ENCODE assay signal across 13 mouse cellular contexts in the genomic region with DNA sequence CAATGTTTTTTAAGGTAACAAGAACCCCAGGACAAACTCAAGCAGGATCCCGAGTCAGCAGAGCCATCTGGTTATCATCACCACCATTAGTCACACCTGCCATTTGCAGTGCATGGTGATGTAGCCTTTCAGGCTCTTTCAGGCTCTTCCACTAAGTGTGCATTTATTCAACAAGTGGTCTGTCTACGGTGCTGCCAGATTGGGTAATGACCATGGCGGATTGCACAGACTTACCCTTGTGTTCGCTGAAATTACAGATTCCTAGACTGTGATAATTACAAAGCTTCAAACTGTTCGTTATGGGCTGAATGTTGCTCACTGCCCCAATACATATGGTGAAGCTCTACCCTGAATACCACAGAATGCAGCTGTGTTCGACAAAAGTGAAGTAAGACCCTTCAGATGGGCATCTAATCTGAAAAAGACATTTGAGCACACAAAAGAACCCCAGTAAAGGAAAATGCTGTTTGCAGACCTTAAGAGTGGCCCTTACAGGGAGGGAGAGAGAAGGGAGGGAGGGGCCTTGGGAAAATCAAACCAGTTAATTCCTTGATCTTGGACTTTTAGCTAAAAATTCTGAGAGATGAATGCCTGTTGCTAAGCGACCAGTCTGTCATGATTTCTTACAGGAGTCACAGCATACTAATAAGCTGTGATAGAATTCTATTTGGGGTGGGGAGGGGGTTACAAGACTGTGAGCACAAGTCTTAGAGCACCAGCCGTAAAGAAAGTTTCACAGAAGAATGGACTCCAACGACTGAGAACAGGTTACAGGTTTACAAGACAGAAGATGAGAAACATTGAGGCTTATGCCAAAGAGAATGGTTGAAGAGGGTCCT.
DNase-seq lines count a peak whose midpoint lies in the region; ATAC-seq lines count a peak whose summit lies in the region.
"Had no signal": no experiment of that assay in that cellular context is flagged by ENCODE, and none has a peak within 500 bp of the region (broad histone marks: within the 10 kb centered on the region; RNA-seq: fewer than 3 reads in every experiment).

No protein-coding gene starts in this region.

- H3K4me1 ChIP-seq in embryonic facial prominence, embryonic 10.5 days, result no peaks in the 10 kb centered on the region
- H3K4me1 ChIP-seq in forebrain, embryonic 10.5 days, result peaks cover 8% of the 10 kb centered on the region
- no peaks in the 10 kb centered on the region for H3K4me1 ChIP-seq in hindbrain, embryonic 15.5 days (replicated peaks)
- no peaks in the 10 kb centered on the region for H3K4me1 ChIP-seq in neural tube, embryonic 11.5 days (ENCODE audit: control insufficient read depth, insufficient read depth, low read length)
- H3K4me1 ChIP-seq: liver, embryonic 15.5 days had no signal

- H3K36me3 ChIP-seq in embryonic facial prominence, embryonic 10.5 days (replicated peaks), result no peaks in the 10 kb centered on the region
- H3K36me3 ChIP-seq in forebrain, embryonic 10.5 days (replicated peaks), result no peaks in the 10 kb centered on the region
- H3K36me3 ChIP-seq in hindbrain, embryonic 15.5 days, result no peaks in the 10 kb centered on the region
- no peaks in the 10 kb centered on the region for H3K36me3 ChIP-seq in neural tube, embryonic 11.5 days (ENCODE audit: control insufficient read depth, insufficient read depth, low read length)
- H3K36me3 ChIP-seq: liver, embryonic 15.5 days had no signal

- H3K4me3 ChIP-seq in embryonic facial prominence, embryonic 10.5 days, result no peak overlapping the region
- no peak overlapping the region for H3K4me3 ChIP-seq in forebrain, embryonic 10.5 days
- no peak overlapping the region for H3K4me3 ChIP-seq in hindbrain, embryonic 15.5 days
- H3K4me3 ChIP-seq in neural tube, embryonic 11.5 days (ENCODE audit: low read depth, low read length), result no peak overlapping the region
- H3K4me3 ChIP-seq: gastrocnemius, adult 2 months; liver, embryonic 15.5 days had no signal

- no peak overlapping the region for H3K9ac ChIP-seq in hindbrain, embryonic 15.5 days
- H3K9ac ChIP-seq in neural tube, embryonic 11.5 days (ENCODE audit: low read length), result no peak overlapping the region
- H3K9ac ChIP-seq: liver, embryonic 15.5 days had no signal

- no peak overlapping the region for H3K4me2 ChIP-seq in hindbrain, embryonic 15.5 days
- no peak overlapping the region for H3K4me2 ChIP-seq in neural tube, embryonic 11.5 days (ENCODE audit: low read depth)
- H3K4me2 ChIP-seq: liver, embryonic 15.5 days had no signal

- peak; percentile 63 for ATAC-seq in hindbrain, embryonic 15.5 days (ENCODE audit: low FRiP score, low read depth)
- peak; percentile 79 for ATAC-seq in neural tube, embryonic 11.5 days (ENCODE audit: insufficient read depth, low FRiP score, low TSS enrichment)

- H3K27ac ChIP-seq in embryonic facial prominence, embryonic 10.5 days (replicated peaks), result no peak overlapping the region; the same call in 1 of the 2 replicates
- H3K27ac ChIP-seq in forebrain, embryonic 10.5 days, result peak overlapping the region; percentile 11; the same call in 1 of the 2 replicates
- H3K27ac ChIP-seq in hindbrain, embryonic 15.5 days (replicated peaks), result no peak overlapping the region
- H3K27ac ChIP-seq in neural tube, embryonic 11.5 days (ENCODE audit: low read depth, low read length), result no peak overlapping the region
- H3K27ac ChIP-seq: gastrocnemius, adult 2 months; liver, embryonic 15.5 days had no signal

- peak; percentile 44 for DNase-seq in embryonic facial prominence, embryonic 10.5 days (ENCODE audit: low spot score)
- no peak for DNase-seq in forebrain, embryonic 10.5 days (ENCODE audit: extremely low spot score, low spot score)
- DNase-seq in neural tube, embryonic 11.5 days (ENCODE audit: low spot score), result peak; percentile 25
- no peak for DNase-seq in cerebellum, postnatal 4 days (ENCODE audit: low spot score in 2 of 2)
- no peak for DNase-seq in kidney, postnatal 36 days
- no peak for DNase-seq in adrenal gland, postnatal 10 days
- DNase-seq: adrenal gland, postnatal 25 days; cerebellum, adult 11 months; gastrocnemius, adult 2 months; lung, postnatal 4 days; right cerebral cortex, postnatal 14 days had no signal

- 58% methylated on average over 9 of the region's 9 CpGs for WGBS in embryonic facial prominence, embryonic 10.5 days
- WGBS in forebrain, embryonic 10.5 days, result 64% methylated on average over 9 of the region's 9 CpGs
- WGBS in hindbrain, embryonic 15.5 days, result 44% methylated on average over 9 of the region's 9 CpGs
- 59% methylated on average over 9 of the region's 9 CpGs for WGBS in neural tube, embryonic 11.5 days

- H3K9me3 ChIP-seq in embryonic facial prominence, embryonic 10.5 days, result no peaks in the 10 kb centered on the region
- no peaks in the 10 kb centered on the region for H3K9me3 ChIP-seq in forebrain, embryonic 10.5 days
- H3K9me3 ChIP-seq in hindbrain, embryonic 15.5 days, result no peaks in the 10 kb centered on the region
- H3K9me3 ChIP-seq in neural tube, embryonic 11.5 days (ENCODE audit: control insufficient read depth, low read length), result no peaks in the 10 kb centered on the region
- H3K9me3 ChIP-seq: liver, embryonic 15.5 days had no signal

- no peaks in the 10 kb centered on the region for H3K27me3 ChIP-seq in embryonic facial prominence, embryonic 10.5 days (replicated peaks; ENCODE audit: low read depth, poor library complexity, severe bottlenecking)
- no peaks in the 10 kb centered on the region for H3K27me3 ChIP-seq in forebrain, embryonic 10.5 days (ENCODE audit: poor library complexity, severe bottlenecking)
- no peaks in the 10 kb centered on the region for H3K27me3 ChIP-seq in hindbrain, embryonic 15.5 days
- H3K27me3 ChIP-seq in neural tube, embryonic 11.5 days (ENCODE audit: control insufficient read depth, insufficient read depth, low read length), result no peaks in the 10 kb centered on the region
- H3K27me3 ChIP-seq: liver, embryonic 15.5 days had no signal

Comparison
In these comparisons a context has a peak if more than half of its experiments do, and no peak if none do; other contexts are left out.
1. DNase-seq: peak in embryonic facial prominence, embryonic 10.5 days (single experiment) and neural tube, embryonic 11.5 days (single experiment); none in forebrain, embryonic 10.5 days (single experiment), cerebellum, postnatal 4 days (0 of 2), kidney, postnatal 36 days (0 of 2) and adrenal gland, postnatal 10 days (single experiment).